Mouse (Mus musculus): Measurements from ENCODE around the gene Hist2h3b. TPM values are rescaled to one million over a fixed set of nuclear protein-coding genes. Genes with fewer than 3 reads are reported as not detected.
"Not testable (repeated sequence)": the region's sequence is repeated elsewhere in the genome, so short reads cannot be mapped to it uniquely, and the experiment has no call there.

Gene Hist2h3b
- 99.1 and 113 TPM in 2 replicates for polyA plus RNA-seq (2016; fragmentation: Nextera tagmentation; extraction: Ambion mirVana)

DNA sequence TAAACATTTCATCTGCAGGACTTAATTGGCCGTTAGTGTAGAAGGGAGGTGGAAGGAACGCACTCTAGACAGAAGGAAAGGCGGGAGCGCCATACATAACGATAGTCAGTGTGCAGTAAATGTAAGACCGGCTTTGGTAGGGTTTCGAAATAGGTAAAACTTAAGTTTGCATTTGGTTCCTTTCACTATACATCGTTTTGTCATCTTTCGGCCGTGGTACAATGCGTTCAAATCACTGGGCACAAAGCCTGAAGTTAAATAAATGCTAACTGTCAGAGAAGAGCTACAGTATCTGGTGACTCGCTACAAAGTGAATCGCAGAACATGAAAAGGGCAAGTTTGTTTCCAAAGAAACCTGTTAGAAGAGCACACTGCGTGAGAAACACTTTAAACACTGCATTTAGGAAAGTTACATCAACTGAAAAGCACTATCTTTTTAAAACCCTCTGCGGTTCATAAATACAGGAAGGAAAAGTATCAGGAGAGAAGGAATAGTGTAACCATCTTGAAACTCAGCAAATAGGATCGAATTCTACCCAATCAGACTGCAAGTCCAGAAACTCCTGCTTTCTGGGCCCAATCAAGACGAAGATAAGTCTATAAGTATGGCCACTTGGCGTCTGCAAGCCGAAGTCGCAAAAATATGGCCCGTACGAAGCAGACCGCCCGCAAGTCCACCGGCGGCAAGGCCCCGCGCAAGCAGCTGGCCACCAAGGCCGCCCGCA is at the start of gene Hist2h3b:
TSS of gene Hist2h3b (plus strand) at position 604 of the 725 bp plus-strand sequence.
- ATAC-seq, result peak; percentile 52
- WGBS (ENCODE audit: insufficient replicate concordance), result 21% methylated on average over 30 of the region's 30 CpGs
- Histone ChIP-seq H3K9ac (peak within 1 kb of the TSS; percentile 84), H3K9me3 (replicated peaks) (no peaks in the 10 kb centered on the region), H3K4me2 (peak within 1 kb of the TSS; percentile 74), H3K27me3 (replicated peaks) (no peaks in the 10 kb centered on the region), H3K4me1 (peaks cover 46% of the 10 kb centered on the region), H3K27ac (peak within 1 kb of the TSS; percentile 99), H3K36me3 (no peaks in the 10 kb centered on the region), H3K4me3 (peak within 1 kb of the TSS; percentile 62)

DNA sequence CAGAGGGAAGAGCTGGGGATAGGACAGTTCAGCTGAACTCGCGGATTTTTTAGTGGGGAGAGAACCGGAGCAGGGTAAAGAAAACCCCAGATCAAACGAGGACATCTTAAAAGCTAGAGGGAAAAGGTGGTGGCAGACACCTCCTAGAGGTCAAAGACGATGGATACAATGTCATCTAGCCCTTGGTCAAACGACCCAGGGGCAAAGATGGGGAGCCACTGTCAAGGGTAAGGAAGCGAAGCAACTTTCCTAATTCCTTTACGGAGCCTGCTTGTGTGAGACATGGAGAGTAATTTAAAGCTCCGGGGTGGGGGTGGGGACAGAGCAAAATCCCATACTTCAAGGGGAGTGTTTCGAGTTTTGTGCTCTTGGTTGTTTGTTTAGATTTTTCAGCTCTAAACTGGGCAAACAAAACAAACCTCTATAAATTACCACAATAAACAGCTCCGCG is 49.2 kb upstream of the Hist2h3b start:
- Histone ChIP-seq H3K4me3 (peak overlapping the region; percentile 66), H3K9ac (peak overlapping the region; percentile 94), H3K36me3 (no peaks in the 10 kb centered on the region), H3K4me1 (peaks cover 52% of the 10 kb centered on the region), H3K4me2 (peak overlapping the region; percentile 85), H3K27me3 (replicated peaks) (0 out of 2 replicates have a peak, but pooled peaks cover 3% of the 10 kb centered on the region), H3K27ac (peak overlapping the region; percentile 99), H3K9me3 (replicated peaks) (no peaks in the 10 kb centered on the region)
- under 1% methylated on average over 12 of the region's 12 CpGs for WGBS (ENCODE audit: insufficient replicate concordance)
- no peak for ATAC-seq

DNA sequence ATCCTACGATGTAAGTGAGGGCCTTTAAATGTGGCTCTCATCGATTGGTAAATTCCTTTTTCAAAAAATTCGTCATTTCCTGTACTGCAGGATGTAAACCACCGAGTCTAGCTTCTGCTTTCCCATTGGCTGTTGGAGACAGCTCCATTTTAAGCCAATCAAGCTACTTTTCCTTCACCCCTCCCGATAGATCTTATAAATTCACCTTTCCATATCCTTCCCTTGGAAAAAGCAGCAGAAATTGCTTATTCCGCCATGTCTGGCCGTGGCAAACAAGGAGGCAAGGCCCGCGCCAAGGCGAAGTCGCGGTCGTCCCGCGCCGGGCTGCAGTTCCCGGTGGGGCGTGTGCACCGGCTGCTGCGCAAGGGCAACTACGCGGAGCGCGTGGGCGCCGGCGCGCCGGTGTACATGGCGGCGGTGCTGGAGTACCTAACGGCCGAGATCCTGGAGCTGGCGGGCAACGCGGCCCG is 48.8 kb upstream of the Hist2h3b start, which contains the start of the genes Bola1 and Hist2h2ab:
TSS of gene Bola1 (minus strand) at position 49 of the 470 bp plus-strand sequence.
TSS of gene Hist2h2ab (plus strand) at position 205 of the 470 bp plus-strand sequence.
- WGBS (ENCODE audit: insufficient replicate concordance), result under 1% methylated on average over 37 of the region's 37 CpGs
- Histone ChIP-seq H3K4me2 (peak within 1 kb of the TSS; percentile 85), H3K36me3 (no peaks in the 10 kb centered on the region), H3K9ac (peak within 1 kb of the TSS; percentile 94), H3K9me3 (replicated peaks) (no peaks in the 10 kb centered on the region), H3K27me3 (replicated peaks) (0 out of 2 replicates have a peak, but pooled peaks cover 3% of the 10 kb centered on the region), H3K4me1 (peaks cover 56% of the 10 kb centered on the region), H3K4me3 (peak within 1 kb of the TSS; percentile 66), H3K27ac (peak within 1 kb of the TSS; percentile 99)
- ATAC-seq, result peak; percentile 69

DNA sequence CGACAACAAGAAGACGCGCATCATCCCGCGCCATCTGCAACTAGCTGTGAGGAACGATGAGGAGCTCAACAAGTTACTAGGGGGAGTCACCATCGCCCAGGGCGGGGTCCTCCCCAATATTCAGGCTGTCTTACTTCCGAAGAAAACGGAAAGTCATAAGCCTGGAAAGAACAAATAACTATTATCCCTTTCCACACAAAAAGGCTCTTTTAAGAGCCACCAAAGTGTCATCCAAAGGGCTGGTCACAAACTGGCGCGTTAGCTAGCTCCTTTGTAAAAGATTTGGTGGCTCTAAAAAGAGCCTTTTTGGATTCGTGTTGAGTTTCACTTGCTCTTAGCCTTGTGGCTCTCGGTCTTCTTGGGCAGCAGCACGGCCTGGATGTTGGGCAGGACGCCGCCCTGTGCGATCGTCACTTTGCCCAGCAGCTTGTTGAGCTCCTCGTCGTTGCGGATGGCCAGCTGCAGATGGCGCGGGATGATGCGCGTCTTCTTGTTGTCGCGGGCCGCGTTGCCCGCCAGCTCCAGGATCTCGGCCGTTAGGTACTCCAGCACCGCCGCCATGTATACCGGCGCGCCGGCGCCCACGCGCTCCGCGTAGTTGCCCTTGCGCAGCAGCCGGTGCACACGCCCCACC is 48.2 kb upstream of the Hist2h3b start:
- H3K4me3 ChIP-seq, result peak overlapping the region; percentile 66
- peak overlapping the region; percentile 99 for H3K27ac ChIP-seq
- not testable (repeated sequence) for ATAC-seq; H3K9me3 ChIP-seq (replicated peaks); H3K36me3 ChIP-seq; H3K27me3 ChIP-seq (replicated peaks)
- WGBS (ENCODE audit: insufficient replicate concordance), result under 1% methylated on average over 36 of the region's 47 CpGs
- H3K9ac ChIP-seq, result peak overlapping the region; percentile 94
- peaks cover 59% of the 10 kb centered on the region for H3K4me1 ChIP-seq
- peak overlapping the region; percentile 85 for H3K4me2 ChIP-seq

DNA sequence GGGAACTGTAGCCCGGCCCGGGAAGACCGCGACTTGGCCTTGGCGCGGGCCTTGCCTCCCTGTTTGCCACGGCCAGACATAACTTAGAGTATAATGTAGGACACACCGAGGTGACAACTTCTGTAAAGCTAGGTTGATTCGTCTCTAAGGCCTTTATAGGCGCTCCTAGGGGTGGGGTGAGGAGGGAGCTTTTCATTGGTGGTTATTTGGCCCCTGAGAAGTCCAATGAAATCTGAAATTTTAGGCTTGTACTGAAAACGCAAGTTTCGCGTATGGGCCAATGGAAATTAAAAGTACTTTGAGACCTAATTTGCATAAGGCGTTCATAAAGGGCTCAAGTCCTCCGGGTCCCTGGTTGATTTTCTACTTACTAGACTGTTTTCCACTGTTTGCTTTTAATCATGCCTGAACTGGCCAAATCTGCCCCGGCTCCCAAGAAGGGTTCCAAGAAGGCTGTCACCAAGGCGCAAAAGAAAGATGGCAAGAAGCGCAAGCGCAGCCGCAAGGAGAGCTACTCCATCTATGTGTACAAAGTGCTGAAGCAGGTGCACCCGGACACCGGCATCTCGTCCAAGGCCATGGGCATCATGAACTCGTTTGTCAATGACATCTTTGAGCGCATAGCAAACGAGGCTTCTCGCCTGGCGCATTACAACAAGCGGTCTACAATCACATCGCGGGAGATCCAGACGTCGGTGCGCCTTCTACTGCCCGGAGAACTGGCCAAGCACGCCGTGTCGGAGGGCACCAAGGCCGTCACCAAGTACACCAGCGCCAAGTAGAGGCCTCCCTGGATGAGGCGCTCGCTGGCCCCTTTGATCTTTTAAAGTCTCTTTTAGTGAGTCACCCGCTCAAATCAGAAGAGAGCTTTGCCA is 47.5 kb upstream of the Hist2h3b start, which contains the start of the genes Hist2h2ac and Hist2h2be:
TSS of gene Hist2h2ac (minus strand) at position 116 of the 875 bp plus-strand sequence.
TSS of gene Hist2h2be (plus strand) at position 355 of the 875 bp plus-strand sequence.
- H3K27me3 ChIP-seq (replicated peaks), result no peaks in the 10 kb centered on the region
- no peaks in the 10 kb centered on the region for H3K36me3 ChIP-seq
- H3K9me3 ChIP-seq (replicated peaks), result no peaks in the 10 kb centered on the region
- H3K4me1 ChIP-seq, result peaks cover 61% of the 10 kb centered on the region
- H3K27ac ChIP-seq, result peak within 1 kb of the TSS; percentile 99
- peak within 1 kb of the TSS; percentile 66 for H3K4me3 ChIP-seq
- peak within 1 kb of the TSS; percentile 94 for H3K9ac ChIP-seq
- 2% methylated on average over 43 of the region's 43 CpGs for WGBS (ENCODE audit: insufficient replicate concordance)
- peak within 1 kb of the TSS; percentile 85 for H3K4me2 ChIP-seq
- peak; percentile 91 for ATAC-seq

DNA sequence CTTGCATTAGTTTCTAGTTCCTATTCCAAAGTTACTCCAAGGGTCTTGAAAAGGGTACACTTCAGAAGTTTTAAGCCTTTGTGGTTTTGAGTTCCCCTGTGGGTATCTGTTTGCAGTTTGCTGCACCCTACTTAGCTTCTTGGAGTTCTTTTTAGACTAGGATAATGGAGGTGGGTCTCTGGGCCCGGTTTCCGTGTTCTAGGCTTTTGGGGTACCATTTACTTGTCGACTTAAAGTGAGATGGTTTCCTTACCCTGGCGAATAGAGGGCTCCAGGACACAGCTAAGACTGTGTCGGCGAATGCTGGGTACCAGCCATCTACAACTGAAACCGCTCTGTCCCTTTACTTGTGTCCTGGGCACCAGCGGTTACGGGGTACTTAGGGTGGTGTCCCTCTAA is 46.8 kb upstream of the Hist2h3b start:
- Histone ChIP-seq H3K9ac (peak overlapping the region; percentile 94), H3K36me3 (no peaks in the 10 kb centered on the region), H3K27me3 (replicated peaks) (no peaks in the 10 kb centered on the region), H3K9me3 (replicated peaks) (no peaks in the 10 kb centered on the region), H3K4me3 (peak overlapping the region; percentile 66), H3K4me2 (peak overlapping the region; percentile 85), H3K4me1 (peaks cover 67% of the 10 kb centered on the region), H3K27ac (peak overlapping the region; percentile 99)
- WGBS (ENCODE audit: insufficient replicate concordance), result 26% methylated on average over 9 of the region's 9 CpGs
- no peak for ATAC-seq

DNA sequence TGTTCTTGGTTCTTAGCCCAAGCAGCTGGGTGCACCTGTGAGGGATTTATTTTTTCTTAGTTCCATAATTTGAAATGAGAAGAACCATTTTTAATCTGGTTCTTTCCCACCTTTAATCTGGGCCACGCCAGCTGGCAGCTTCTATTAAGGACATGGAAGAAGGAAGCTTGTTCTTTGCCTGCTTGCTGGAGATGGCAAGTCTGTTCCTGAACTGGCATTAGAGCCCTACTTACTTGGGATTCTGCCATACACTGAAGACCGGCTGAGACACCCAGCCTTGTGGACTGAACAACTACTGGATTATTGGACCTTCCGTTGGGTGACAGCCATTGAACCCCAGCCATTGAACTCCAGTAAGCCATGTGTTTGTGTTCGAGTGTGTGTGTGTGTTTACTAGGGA is 45.7 kb upstream of the Hist2h3b start:
- no peaks in the 10 kb centered on the region for H3K9me3 ChIP-seq (replicated peaks)
- WGBS (ENCODE audit: insufficient replicate concordance), result 77% methylated on average over 4 of the region's 4 CpGs
- H3K9ac ChIP-seq, result peak overlapping the region; percentile 94
- no peaks in the 10 kb centered on the region for H3K36me3 ChIP-seq
- ATAC-seq, result no peak
- H3K4me2 ChIP-seq, result peak overlapping the region; percentile 85
- no peaks in the 10 kb centered on the region for H3K27me3 ChIP-seq (replicated peaks)
- peaks cover 70% of the 10 kb centered on the region for H3K4me1 ChIP-seq
- peak overlapping the region; percentile 99 for H3K27ac ChIP-seq
- H3K4me3 ChIP-seq, result peak overlapping the region; percentile 66

DNA sequence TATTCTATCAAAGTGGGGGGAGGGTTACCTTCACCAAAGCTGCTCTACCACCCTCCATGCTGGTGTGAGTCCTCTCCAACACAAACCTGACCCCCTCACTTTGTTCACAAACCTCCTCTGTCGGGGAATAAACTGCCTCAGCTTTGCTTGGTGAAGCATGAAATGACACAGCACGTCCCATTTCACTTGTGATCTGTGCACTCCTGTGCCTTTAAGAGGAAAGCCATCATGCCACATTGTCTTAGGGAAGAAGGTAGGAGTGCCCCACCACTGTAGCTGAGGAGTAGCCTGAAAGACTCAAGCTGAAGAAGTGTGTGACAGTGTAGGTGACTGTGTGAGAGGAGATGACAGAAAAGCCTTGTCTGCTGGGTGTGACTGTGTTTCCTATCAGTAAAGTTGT is 43.0 kb upstream of the Hist2h3b start:
- Histone ChIP-seq H3K27ac (peak overlapping the region; percentile 72), H3K9me3 (replicated peaks) (no peaks in the 10 kb centered on the region), H3K4me2 (peak overlapping the region; percentile 85), H3K27me3 (replicated peaks) (no peaks in the 10 kb centered on the region), H3K4me1 (peaks cover 60% of the 10 kb centered on the region), H3K4me3 (peak overlapping the region; percentile 20; the same call in 1 of the 2 replicates), H3K36me3 (no peaks in the 10 kb centered on the region), H3K9ac (peak overlapping the region; percentile 94)
- no peak for ATAC-seq
- 53% methylated on average over 2 of the region's 2 CpGs for WGBS (ENCODE audit: insufficient replicate concordance)

DNA sequence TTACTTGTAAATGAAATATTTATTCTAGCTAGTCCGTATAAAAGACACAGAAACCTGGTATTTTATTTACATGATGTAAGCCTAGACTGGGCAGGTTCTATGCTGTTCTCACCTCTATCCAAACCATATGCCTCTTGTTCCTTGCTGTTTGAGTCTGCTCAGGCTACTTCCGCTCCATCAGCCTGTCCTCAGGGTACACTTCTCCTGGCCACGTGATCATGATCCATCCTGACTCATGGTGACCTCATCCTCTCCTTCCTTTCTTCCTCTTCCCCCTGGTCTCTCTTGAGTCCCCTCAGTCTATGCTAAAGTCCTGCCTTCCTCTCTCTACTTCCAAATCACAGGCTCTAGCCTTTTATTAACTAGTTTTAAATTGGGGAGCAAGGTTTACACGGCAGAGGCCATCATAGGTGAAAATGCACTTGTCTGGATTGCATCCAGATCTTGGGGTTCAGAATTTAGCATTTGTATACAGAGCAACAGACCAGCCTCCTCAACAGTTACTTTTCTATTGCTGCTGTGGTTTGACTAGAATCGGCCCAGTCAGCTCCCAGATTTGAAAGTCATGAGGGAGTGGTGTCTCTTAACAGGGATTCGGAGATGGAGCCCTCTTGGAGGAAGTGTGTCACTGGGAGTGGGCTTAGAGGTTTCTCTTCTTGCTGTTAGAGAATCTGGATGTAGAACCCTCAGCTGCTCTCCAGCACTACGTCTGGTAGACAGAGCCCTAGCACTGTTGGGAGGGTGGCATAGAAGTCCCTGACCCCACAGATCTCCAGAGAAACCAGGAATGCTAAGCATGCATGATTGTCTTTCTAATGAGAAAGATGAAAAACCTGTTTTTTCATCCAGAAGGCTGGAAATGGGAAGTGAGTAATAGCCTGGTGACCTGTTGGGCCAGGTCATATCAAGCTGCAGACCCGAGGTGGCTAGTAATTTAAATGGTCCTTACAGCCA is 41.5 kb upstream of the Hist2h3b start:
- no peak for ATAC-seq
- no peak overlapping the region; the same call in 1 of the 2 replicates for H3K9ac ChIP-seq
- H3K27me3 ChIP-seq (replicated peaks), result no peaks in the 10 kb centered on the region
- no peak overlapping the region for H3K4me3 ChIP-seq
- H3K9me3 ChIP-seq (replicated peaks), result no peaks in the 10 kb centered on the region
- H3K36me3 ChIP-seq, result no peaks in the 10 kb centered on the region
- WGBS (ENCODE audit: insufficient replicate concordance), result 67% methylated on average over 8 of the region's 8 CpGs
- peaks cover 61% of the 10 kb centered on the region for H3K4me1 ChIP-seq
- no peak overlapping the region for H3K4me2 ChIP-seq
- no peak overlapping the region for H3K27ac ChIP-seq

DNA sequence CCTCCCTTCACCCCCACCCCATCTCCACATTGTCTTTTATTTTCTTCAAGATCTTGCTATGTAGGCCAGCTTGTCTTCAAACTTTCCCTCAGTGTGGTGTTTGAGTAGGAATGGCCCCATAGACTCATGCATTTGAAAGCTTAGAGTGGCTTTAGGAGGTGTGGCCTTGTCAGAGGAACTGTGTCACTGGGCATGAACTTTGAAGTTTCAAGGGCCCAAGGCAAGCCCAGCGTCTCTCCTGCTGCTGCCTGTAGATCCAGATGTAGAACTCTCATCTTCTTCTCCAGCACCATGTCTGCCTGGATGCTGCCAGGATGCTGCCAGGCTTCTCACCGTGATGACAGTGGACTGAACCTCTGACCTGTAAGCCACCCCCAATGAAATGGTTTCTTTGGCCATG is 39.6 kb upstream of the Hist2h3b start:
- H3K4me1 ChIP-seq, result peaks cover 43% of the 10 kb centered on the region
- H3K27ac ChIP-seq, result no peak overlapping the region
- H3K36me3 ChIP-seq, result no peaks in the 10 kb centered on the region
- H3K9me3 ChIP-seq (replicated peaks), result no peaks in the 10 kb centered on the region
- no peak overlapping the region for H3K9ac ChIP-seq
- no peaks in the 10 kb centered on the region for H3K27me3 ChIP-seq (replicated peaks)
- no peak for ATAC-seq
- 50% methylated on average over 2 of the region's 2 CpGs for whole genome bisulfite sequencing (ENCODE audit: insufficient replicate concordance)
- no peak overlapping the region for H3K4me2 ChIP-seq
- no peak overlapping the region for H3K4me3 ChIP-seq

Data from liver, embryonic 12.5 days (tissue).